Mouse (Mus musculus): Measurements from ENCODE around the gene Hnrnpc. TPM values are rescaled to one million over a fixed set of nuclear protein-coding genes. Genes with fewer than 3 reads are reported as not detected.
A peak's percentile ranks its signal among the peaks of the same experiment; 100 is the strongest.

The Hnrnpc gene
- total and polyA plus RNA-seq, 3 experiments = 274 to 813 (median 370) TPM

DNA sequence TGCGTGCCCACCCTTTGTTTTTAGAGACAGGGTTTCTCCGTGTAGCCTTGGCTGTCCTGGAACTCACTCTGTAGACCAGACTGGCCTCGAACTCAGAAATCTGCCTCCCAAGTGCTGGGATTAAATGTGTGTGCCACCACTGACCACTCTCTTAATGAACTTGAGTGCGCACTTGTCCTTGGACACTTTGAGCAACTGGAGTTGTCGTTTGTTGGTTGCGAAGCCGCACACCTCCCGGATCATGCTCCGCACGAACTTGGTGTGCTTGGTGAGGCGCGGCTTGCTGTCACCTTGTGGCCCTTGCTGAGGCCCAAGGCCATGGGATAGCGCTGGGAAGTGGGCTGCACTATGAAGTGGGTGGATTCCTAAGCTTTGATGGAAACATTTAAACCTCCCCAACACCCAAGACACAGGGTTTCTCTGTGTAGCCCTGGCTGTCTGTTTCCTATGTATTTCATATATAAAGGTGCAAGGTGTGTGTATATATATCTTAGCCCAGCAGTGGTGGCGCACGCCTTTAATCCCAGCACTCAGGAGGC is 32.2 kb downstream of the Hnrnpc start:
- dilution Hi-C loops (cut with MboI; ENCODE audit: extremely low pct_ligation_motif_present, extremely low pct_unique_long_range_greater_than_20kb, low sequenced_read_pairs) = no loop called here
- TF ChIP-seq POLR2A (IDR thresholded peaks at IDR 0.05; ENCODE audit: low read depth, low read length) (peak; percentile 3; the same call in 1 of the 2 replicates), ZMIZ1 (IDR thresholded peaks at IDR 0.05; ENCODE audit: low read depth, low read length) (0 out of 2 replicates have a peak, but pooled peaks have one; percentile 52), EP300 (IDR thresholded peaks at IDR 0.05; ENCODE audit: low read length) (no peak), RCOR1 (conservative IDR thresholded peaks at IDR 0.05; ENCODE audit: low read depth, low read length) (no peak)
- no peaks in the 10 kb centered on the region for H3K4me1 ChIP-seq (ENCODE audit: control insufficient read depth in 1 of 2, insufficient read depth in 2 of 2)
- no peaks in the 10 kb centered on the region; the same call in 1 of the 2 replicates for H3K79me2 ChIP-seq (replicated peaks; ENCODE audit: control insufficient read depth, extremely low read depth, insufficient read depth, poor library complexity, severe bottlenecking)
- H3K4me3 ChIP-seq (replicated peaks in 1 of 3; ENCODE audit: low read depth in 2 of 3, low read length in 2 of 3, poor library complexity in 1 of 3) = no peak overlapping the region
- in situ Hi-C loops (cut with MboI; ENCODE audit: low pct_ligation_motif_present, low pct_unique_long_range_greater_than_20kb, low sequenced_read_pairs) = no loop called here
- H3K36me3 ChIP-seq (replicated peaks in 1 of 2; ENCODE audit: control insufficient read depth in 1 of 2, insufficient read depth in 1 of 2, low read length in 1 of 2) = peaks cover 31 to 58% of the 10 kb centered on the region in 2 experiments
- H3K4me2 ChIP-seq (ENCODE audit: insufficient read depth, low read depth, poor library complexity, severe bottlenecking) = no peak overlapping the region
- H3K9ac ChIP-seq (ENCODE audit: insufficient read depth, low read depth) = no peak overlapping the region
- no peaks in the 10 kb centered on the region for H3K27me3 ChIP-seq (replicated peaks)
- no peak overlapping the region for H3K27ac ChIP-seq (ENCODE audit: insufficient read depth, low read depth)
- DNase-seq (ENCODE audit: extremely low read depth) = no peak
- no peaks in the 10 kb centered on the region for H3K9me3 ChIP-seq (replicated peaks; ENCODE audit: low read length)

DNA sequence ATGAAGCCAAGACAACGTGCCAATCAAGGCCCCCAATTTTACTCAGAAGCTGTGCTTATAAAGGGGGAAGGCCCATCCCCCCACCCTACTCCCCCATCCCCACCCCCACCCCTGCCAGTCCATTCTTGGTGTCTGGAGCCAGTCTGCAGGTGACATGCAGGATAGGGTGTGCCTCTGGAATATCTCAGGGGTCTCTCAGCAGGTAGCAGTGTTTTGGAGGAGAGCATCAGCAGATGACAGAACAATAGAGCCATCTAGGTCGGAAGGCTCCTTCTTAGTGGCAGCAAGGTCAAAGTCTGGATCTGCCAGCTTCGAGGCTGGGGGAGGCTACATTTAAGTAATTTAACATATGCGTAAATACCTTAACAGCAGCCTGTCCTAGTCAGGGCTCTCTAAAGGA is 37.7 kb downstream of the Hnrnpc start:
- dilution Hi-C loops (cut with MboI; ENCODE audit: extremely low pct_ligation_motif_present, extremely low pct_unique_long_range_greater_than_20kb, low sequenced_read_pairs) = no loop called here
- no peak for TF ChIP-seq KAT2A (IDR thresholded peaks at IDR 0.05; ENCODE audit: insufficient replicate concordance, low read length)
- TF ChIP-seq E2F4 (IDR thresholded peaks at IDR 0.05; ENCODE audit: insufficient replicate concordance, low read depth, low read length) = no peak
- no peak for TF ChIP-seq EP300 (IDR thresholded peaks at IDR 0.05; ENCODE audit: low read length)
- no peak for TF ChIP-seq ZMIZ1 (IDR thresholded peaks at IDR 0.05; ENCODE audit: low read depth, low read length)
- no peak for TF ChIP-seq MAFK (IDR thresholded peaks at IDR 0.05; ENCODE audit: insufficient replicate concordance, low read length)
- TF ChIP-seq POLR2AphosphoS2 (IDR thresholded peaks at IDR 0.05; ENCODE audit: low read depth, low read length) = no peak
- TF ChIP-seq RAD21 (IDR thresholded peaks at IDR 0.05; ENCODE audit: low read depth, low read length) = no peak
- TF ChIP-seq POLR2A (IDR thresholded peaks at IDR 0.05; ENCODE audit: low read depth, low read length) = no peak
- no peak for TF ChIP-seq CHD1 (IDR thresholded peaks at IDR 0.05; ENCODE audit: low read depth, low read length)
- no peak for TF ChIP-seq HCFC1 (IDR thresholded peaks at IDR 0.05; ENCODE audit: low read depth, low read length)
- TF ChIP-seq IRF4 (IDR thresholded peaks at IDR 0.05; ENCODE audit: low read depth, low read length) = no peak
- no peak for TF ChIP-seq JUN (IDR thresholded peaks at IDR 0.05; ENCODE audit: insufficient read depth, low read depth, low read length)
- H3K36me3 ChIP-seq (replicated peaks in 1 of 2; ENCODE audit: control insufficient read depth in 1 of 2, insufficient read depth in 1 of 2, low read length in 1 of 2) = peaks cover 2 to 10% of the 10 kb centered on the region in 2 experiments
- peaks cover 2 to 4% of the 10 kb centered on the region in 2 experiments; a peak in 2 of 4 replicates for H3K4me1 ChIP-seq (ENCODE audit: control insufficient read depth in 1 of 2, insufficient read depth in 2 of 2)
- H3K9ac ChIP-seq (ENCODE audit: insufficient read depth, low read depth) = no peak overlapping the region
- DNase-seq (ENCODE audit: extremely low read depth) = no peak
- H3K9me3 ChIP-seq (replicated peaks; ENCODE audit: low read length) = no peaks in the 10 kb centered on the region
- H3K27me3 ChIP-seq (replicated peaks) = no peaks in the 10 kb centered on the region
- no peak overlapping the region for H3K4me3 ChIP-seq (replicated peaks in 1 of 3; ENCODE audit: low read depth in 2 of 3, low read length in 2 of 3, poor library complexity in 1 of 3)
- H3K27ac ChIP-seq (ENCODE audit: insufficient read depth, low read depth) = no peak overlapping the region
- in situ Hi-C loops (cut with MboI; ENCODE audit: low pct_ligation_motif_present, low pct_unique_long_range_greater_than_20kb, low sequenced_read_pairs) = no loop called here
- no peak overlapping the region for H3K4me2 ChIP-seq (ENCODE audit: insufficient read depth, low read depth, poor library complexity, severe bottlenecking)
- H3K79me2 ChIP-seq (replicated peaks; ENCODE audit: control insufficient read depth, extremely low read depth, insufficient read depth, poor library complexity, severe bottlenecking) = no peaks in the 10 kb centered on the region

Data from CH12.LX (cell line).